Mouse (Mus musculus) retina, postnatal 1 day (tissue): ENCODE data around the gene Copz2.

Experiments used
- DNase-seq: peaks from one replicate; pipeline ENCODE4 v3.0.0-alpha.2; 2012

The Copz2 gene

GRCm38 (mm10) chr11:96910003-96910402 is 60.3 kb downstream of the Copz2 start:
- DNase-seq: peak; percentile 91
